Mouse (Mus musculus) lung, embryonic 16.5 days (tissue): Measurements from ENCODE around the gene Glb1l. TPM values are rescaled to one million over a fixed set of nuclear protein-coding genes. Genes with fewer than 3 reads are reported as not detected.
A peak's percentile ranks its signal among the peaks of the same experiment; 100 is the strongest.

ENCODE experiments used
- ATAC-seq: fragments of 200-750 bp; cut with Nextera tagmentation; 2 replicates; pipeline ENCODE4 v1.8.0; 2017; ENCODE audit warnings: low read depth, mild to moderate bottlenecking, moderate library complexity
- H3K27ac ChIP-seq: fragments of 300-500 bp; sonication (generic); 2 replicates; pipeline ENCODE4 v1.5.1; 2014; ENCODE audit warnings: mild to moderate bottlenecking, control low read depth, low read length
- H3K27me3 ChIP-seq: fragments of 300-500 bp; sonication (generic); 2 replicates; pipeline ENCODE4 v1.6.1; 2014; ENCODE audit warnings: low read depth, low read length, mixed read lengths; ENCODE audit not compliant: control insufficient read depth, insufficient read depth
- H3K36me3 ChIP-seq: fragments of 300-500 bp; sonication (generic); 2 replicates; pipeline ENCODE4 v1.6.1; 2014; ENCODE audit warnings: low read length; ENCODE audit not compliant: control insufficient read depth, insufficient read depth
- H3K4me1 ChIP-seq: fragments of 300-500 bp; sonication (generic); replicated peaks from 2 replicates; pipeline ENCODE4 v1.6.1; 2014; ENCODE audit warnings: low read length, mixed read lengths; ENCODE audit not compliant: control insufficient read depth, insufficient read depth
- H3K4me2 ChIP-seq: fragments of 300-500 bp; sonication (generic); 2 replicates; pipeline ENCODE4 v1.6.1; 2014; ENCODE audit warnings: low read depth, low read length, control low read depth
- H3K4me3 ChIP-seq: fragments of 300-500 bp; sonication (generic); 2 replicates; pipeline ENCODE4 v1.5.1; 2014; ENCODE audit warnings: mild to moderate bottlenecking, low read length, control low read depth
- H3K9ac ChIP-seq: fragments of 300-500 bp; sonication (generic); 2 replicates; pipeline ENCODE4 v1.6.1; 2014; ENCODE audit warnings: low read length, control low read depth
- H3K9me3 ChIP-seq: fragments of 300-500 bp; sonication (generic); 2 replicates; pipeline ENCODE4 v1.6.1; 2016; ENCODE audit warnings: low read length; ENCODE audit not compliant: control insufficient read depth
- WGBS: fragments of 180-500 bp; shearing (Covaris S2); extraction: QIAGEN DNeasy Blood & Tissue Kit; methylation state at CpG from one replicate; pipeline ENCODE4 v1.1.7; 2014; 5-methylcytosine and 5-hydroxymethylcytosine counted together
- polyA plus RNA-seq: library from polyadenylated mRNA; unstranded; fragments of >200 nt; fragmentation: Nextera tagmentation; extraction: Ambion mirVana; gene quantifications from 2 replicates; pipeline ENCODE4 v1.2.1, GENCODE M21; 2015

Glb1l gene
- polyA plus RNA-seq, 1 experiment from 2014 or later, result 19.6 TPM

DNA sequence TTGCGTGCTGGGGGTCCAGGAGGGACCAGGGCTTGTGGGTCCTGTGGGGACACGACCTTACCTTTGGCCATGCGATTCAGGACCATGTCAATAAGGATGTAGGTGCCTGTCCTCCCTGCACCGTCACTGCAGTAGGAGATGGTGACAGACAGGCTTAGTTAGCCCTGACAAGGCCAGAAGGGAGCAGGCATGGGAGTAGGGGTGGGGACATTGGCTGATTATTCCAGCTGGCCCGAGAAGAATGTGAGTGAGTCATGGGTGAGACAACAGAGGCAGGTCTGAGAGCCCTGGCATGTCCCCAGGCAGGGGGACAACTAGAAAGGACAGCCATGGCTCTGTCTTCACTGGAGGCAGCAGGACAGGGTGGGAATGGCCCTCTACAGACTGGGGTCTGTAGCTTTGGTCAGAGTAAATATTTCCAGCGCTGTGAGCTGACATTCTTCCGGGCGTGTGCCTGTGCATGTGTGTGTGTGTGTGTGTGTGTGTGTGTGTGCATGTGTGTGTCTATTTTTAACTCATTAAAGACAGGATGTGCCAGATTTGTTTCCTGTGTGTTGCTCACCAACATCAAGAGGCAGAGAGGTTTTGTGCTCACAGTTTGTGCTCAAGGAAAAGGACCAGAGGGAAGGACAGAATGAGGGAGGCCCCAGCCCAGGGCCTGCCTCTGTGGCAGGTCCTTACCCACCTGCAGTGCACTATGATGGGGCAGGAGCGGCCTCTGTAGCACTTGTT lies 37.6 kb upstream of the Glb1l start:
- peaks cover 3% of the 10 kb centered on the region; the same call in 1 of the 2 replicates for H3K36me3 ChIP-seq
- ATAC-seq, result peak; percentile 56
- no peaks in the 10 kb centered on the region for H3K9me3 ChIP-seq
- H3K4me3 ChIP-seq, result no peak overlapping the region
- H3K4me1 ChIP-seq, result peaks cover 13% of the 10 kb centered on the region
- H3K4me2 ChIP-seq, result no peak overlapping the region
- WGBS, result 28% methylated on average over 9 of the region's 9 CpGs
- no peaks in the 10 kb centered on the region for H3K27me3 ChIP-seq
- H3K9ac ChIP-seq, result peak overlapping the region; percentile 40; the same call in 1 of the 2 replicates
- peak overlapping the region; percentile 39 for H3K27ac ChIP-seq

DNA sequence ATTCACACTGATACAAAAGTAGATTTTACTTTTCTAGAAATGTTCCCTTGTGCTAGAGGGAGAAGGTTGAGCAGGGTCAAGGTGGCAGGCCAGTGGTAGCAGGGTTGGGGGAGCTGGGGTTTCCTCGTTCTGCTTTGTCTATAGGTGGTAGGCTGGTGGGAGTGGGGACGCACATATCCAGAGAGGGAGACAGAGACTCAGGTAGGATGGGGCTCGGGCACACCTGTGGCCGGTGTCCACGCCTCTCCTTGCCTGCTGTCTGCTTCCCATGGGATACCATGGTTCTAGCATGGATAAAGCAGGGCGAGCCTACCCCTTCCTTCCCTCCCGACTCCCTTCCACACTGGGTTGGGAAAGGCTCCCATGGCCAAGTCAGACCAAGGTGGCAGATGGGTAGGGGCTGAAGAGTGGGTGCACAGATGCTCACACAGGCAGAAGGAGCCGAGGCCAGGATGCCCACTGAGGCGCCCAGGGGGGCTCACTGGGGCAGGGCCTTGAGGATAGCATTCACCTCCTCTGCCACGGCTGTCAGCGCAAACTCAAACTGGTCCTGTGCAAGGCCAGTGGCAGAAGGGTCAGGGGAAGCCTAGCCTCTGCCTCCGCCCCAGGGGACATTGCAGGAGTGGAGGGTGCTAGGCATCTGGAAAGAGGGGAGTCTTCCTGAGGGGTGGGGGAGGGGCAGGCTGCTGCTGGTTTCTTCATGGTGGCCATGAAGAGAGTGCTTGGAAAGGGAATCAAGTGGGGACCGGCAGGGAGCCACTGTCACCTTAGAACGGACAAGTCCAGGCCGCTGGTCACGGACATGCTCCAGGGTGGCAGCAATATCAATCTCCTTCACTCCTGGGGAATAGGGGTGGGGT lies 36.7 kb upstream of the Glb1l start:
- H3K27me3 ChIP-seq, result no peaks in the 10 kb centered on the region
- peaks cover 13% of the 10 kb centered on the region for H3K4me1 ChIP-seq
- no peaks in the 10 kb centered on the region for H3K9me3 ChIP-seq
- H3K4me3 ChIP-seq, result no peak overlapping the region
- no peak overlapping the region for H3K4me2 ChIP-seq
- WGBS, result 76% methylated on average over 16 of the region's 16 CpGs
- no peak for ATAC-seq
- peaks cover 3% of the 10 kb centered on the region; the same call in 1 of the 2 replicates for H3K36me3 ChIP-seq
- peak overlapping the region; percentile 8; the same call in 1 of the 2 replicates for H3K9ac ChIP-seq
- H3K27ac ChIP-seq, result no peak overlapping the region

GRCm38 (mm10) chr1:75244836-75245235 lies 34.2 kb upstream of the Glb1l start:
- Histone ChIP-seq H3K9ac (no peak overlapping the region), H3K27me3 (no peaks in the 10 kb centered on the region), H3K9me3 (no peaks in the 10 kb centered on the region), H3K27ac (no peak overlapping the region), H3K4me1 (peaks cover 11% of the 10 kb centered on the region), H3K4me2 (no peak overlapping the region), H3K4me3 (no peak overlapping the region), H3K36me3 (peaks cover 3% of the 10 kb centered on the region; the same call in 1 of the 2 replicates)
- ATAC-seq, result peak; percentile 72
- WGBS, result 26% methylated on average over 4 of the region's 4 CpGs

DNA sequence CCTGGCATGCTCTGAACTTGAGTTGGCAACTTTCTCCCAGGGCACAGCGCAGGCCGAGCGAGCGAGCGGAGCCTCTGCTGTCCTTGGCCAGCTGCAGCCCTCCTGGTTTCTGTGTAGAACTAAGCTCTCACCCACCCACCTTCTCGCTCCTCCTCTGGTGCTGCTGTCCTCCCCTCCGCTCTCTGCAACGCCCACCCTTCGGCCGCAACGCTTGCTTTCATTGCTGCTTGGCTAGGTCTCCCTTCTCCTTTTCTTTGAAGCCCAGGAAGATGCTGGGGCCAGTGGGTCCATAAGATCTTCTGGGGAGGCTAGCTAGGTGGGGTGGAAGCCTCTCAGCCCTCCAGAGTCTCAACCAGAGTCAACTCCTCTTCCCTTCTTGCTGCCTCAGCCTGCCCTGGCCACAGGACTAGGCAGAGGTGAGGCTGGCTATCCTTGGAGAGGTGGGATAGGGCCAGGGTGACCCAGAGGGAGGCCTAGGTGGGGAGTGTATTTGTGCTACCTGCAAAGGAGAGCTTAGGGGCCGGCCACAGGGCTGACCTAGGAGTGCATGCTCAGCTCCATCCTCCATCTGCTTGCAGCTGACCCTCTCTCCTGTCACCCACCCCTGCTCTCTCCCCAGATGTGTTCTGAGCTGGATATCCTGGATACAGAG lies 33.7 kb upstream of the Glb1l start:
- no peaks in the 10 kb centered on the region for H3K27me3 ChIP-seq
- H3K9ac ChIP-seq, result no peak overlapping the region
- 89% methylated on average over 12 of the region's 12 CpGs for WGBS
- peaks cover 3% of the 10 kb centered on the region; the same call in 1 of the 2 replicates for H3K36me3 ChIP-seq
- peaks cover 11% of the 10 kb centered on the region for H3K4me1 ChIP-seq
- H3K27ac ChIP-seq, result no peak overlapping the region
- H3K4me3 ChIP-seq, result no peak overlapping the region
- H3K9me3 ChIP-seq, result no peaks in the 10 kb centered on the region
- H3K4me2 ChIP-seq, result no peak overlapping the region
- ATAC-seq, result peak; percentile 11; the same call in 1 of the 2 replicates

DNA sequence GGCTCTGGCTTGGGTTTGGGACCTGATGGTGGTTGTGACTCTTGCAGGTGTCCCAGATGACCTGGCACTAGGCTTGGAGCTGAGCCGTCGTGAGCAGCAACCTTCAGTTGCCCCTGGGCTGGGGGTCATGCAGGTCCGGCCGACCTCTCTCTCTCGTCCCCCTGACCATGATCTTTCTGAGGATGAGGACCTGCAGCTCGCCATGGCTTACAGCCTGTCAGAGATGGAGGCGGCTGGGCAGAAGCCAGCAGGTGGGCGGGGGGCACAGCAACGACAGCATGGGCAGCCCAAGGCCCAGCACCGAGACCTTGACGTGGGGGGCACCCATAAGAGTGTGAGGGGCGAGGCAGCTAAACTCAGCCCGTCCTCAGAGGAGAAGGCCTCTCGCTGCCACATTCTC lies 32.8 kb upstream of the Glb1l start:
- Histone ChIP-seq H3K4me1 (peaks cover 10% of the 10 kb centered on the region), H3K27ac (no peak overlapping the region), H3K27me3 (no peaks in the 10 kb centered on the region), H3K36me3 (peaks cover 3% of the 10 kb centered on the region; the same call in 1 of the 2 replicates), H3K9ac (no peak overlapping the region), H3K4me2 (no peak overlapping the region), H3K9me3 (no peaks in the 10 kb centered on the region), H3K4me3 (no peak overlapping the region)
- 84% methylated on average over 14 of the region's 14 CpGs for WGBS
- ATAC-seq, result no peak

DNA sequence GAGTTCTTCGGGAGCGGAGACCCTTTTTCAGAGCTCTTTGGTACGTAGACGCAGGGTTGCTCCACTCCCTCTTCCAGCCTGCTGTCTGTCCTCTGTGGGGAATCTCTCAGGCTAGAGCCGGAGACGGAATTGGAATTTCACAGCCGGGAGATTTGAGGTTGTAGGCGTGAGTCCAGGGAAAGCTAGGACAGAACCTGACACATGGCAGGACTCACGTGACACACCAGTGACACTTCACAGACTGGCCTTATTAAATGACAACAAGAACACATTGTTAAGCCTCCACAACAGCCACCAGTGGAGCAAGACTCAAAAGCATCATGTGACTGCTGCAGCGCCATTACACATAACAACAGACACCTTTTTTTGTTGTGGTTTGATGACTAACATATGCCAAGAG lies 29.0 kb upstream of the Glb1l start:
- Histone ChIP-seq H3K9ac (no peak overlapping the region), H3K4me3 (no peak overlapping the region), H3K27me3 (no peaks in the 10 kb centered on the region), H3K36me3 (peaks cover 3% of the 10 kb centered on the region; the same call in 1 of the 2 replicates), H3K9me3 (no peaks in the 10 kb centered on the region), H3K4me1 (peaks cover 11% of the 10 kb centered on the region), H3K4me2 (no peak overlapping the region), H3K27ac (no peak overlapping the region)
- WGBS, result 77% methylated on average over 10 of the region's 10 CpGs
- no peak for ATAC-seq

- WGBS, result under 1% methylated on average over 63 of the region's 64 CpGs
- no peaks in the 10 kb centered on the region for H3K27me3 ChIP-seq
- H3K36me3 ChIP-seq, result no peaks in the 10 kb centered on the region
- H3K4me1 ChIP-seq, result peaks cover 11% of the 10 kb centered on the region
- H3K4me3 ChIP-seq, result peak within 1 kb of the TSS; percentile 63
- no peaks in the 10 kb centered on the region for H3K9me3 ChIP-seq
- H3K9ac ChIP-seq, result peak within 1 kb of the TSS; percentile 86
- peak within 1 kb of the TSS; percentile 76 for H3K27ac ChIP-seq
- peak; percentile 96 for ATAC-seq
- H3K4me2 ChIP-seq, result peak within 1 kb of the TSS; percentile 72
Observed at GRCm38 (mm10) chr1:75236117-75237050, 25.8 kb upstream of the Glb1l start, which contains the start of gene Dnajb2. TSS of gene Dnajb2 (plus strand) at chr1:75236406.

DNA sequence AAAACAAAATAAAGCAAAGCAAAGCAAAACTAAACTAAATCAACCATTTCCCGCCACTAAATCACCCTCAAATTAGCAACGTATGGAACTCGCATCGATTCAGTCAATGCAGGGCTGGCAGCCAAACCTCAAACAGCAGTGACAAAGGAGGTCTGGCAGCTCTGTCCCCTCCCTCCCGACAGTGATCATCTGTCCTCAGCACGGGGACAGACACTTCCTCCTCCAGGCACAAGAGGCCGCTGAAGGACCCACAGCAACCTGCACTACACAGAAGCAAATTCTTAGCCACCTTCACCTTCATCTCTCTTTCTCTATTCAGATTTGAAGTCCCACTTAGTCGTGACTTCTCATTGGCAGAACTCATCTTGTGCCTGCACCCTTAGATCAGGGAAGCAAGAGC lies 24.0 kb upstream of the Glb1l start:
- no peak overlapping the region for H3K4me2 ChIP-seq
- no peak overlapping the region for H3K27ac ChIP-seq
- no peaks in the 10 kb centered on the region for H3K36me3 ChIP-seq
- ATAC-seq, result peak; percentile 39; the same call in 1 of the 2 replicates
- no peaks in the 10 kb centered on the region for H3K9me3 ChIP-seq
- no peak overlapping the region for H3K9ac ChIP-seq
- H3K27me3 ChIP-seq, result no peaks in the 10 kb centered on the region
- no peak overlapping the region for H3K4me3 ChIP-seq
- under 1% methylated on average over 8 of the region's 8 CpGs for whole genome bisulfite sequencing
- peaks cover 11% of the 10 kb centered on the region for H3K4me1 ChIP-seq
